In the genomic region with DNA sequence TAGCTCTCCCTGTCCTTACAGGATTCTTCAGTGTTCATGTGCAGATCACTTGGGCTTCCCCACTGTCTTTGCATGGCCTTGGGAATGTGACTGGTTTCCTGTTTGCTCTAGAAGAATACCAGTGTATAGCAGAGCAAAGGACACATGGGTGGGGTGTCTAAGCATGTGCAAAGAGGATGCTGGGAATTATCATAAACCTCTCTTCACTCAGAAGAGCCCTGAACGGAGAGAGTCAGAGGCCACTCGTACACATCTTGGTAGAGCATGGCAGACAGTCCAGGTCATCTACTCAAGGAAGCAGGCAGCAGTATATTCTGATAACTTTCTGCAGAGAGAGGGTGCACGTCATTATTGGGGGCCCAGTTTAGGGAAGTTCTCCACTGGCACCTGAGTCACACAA, we compare ENCODE assay signal across 25 mouse cellular contexts.
"Had no signal": no experiment of that assay in that cellular context is flagged by ENCODE, and none has a peak within 500 bp of the region (broad histone marks: within the 10 kb centered on the region; RNA-seq: fewer than 3 reads in every experiment).

No protein-coding gene starts in this region.

- H3K36me3 ChIP-seq: heart, embryonic 13.5 days; heart, embryonic 15.5 days; hindbrain, embryonic 13.5 days; hindbrain, embryonic 15.5 days; limb, embryonic 13.5 days; limb, embryonic 15.5 days; liver, embryonic 13.5 days had no signal

- H3K27me3 ChIP-seq: heart, embryonic 13.5 days; heart, embryonic 15.5 days; hindbrain, embryonic 13.5 days; hindbrain, embryonic 15.5 days; limb, embryonic 13.5 days; limb, embryonic 15.5 days; liver, embryonic 13.5 days had no signal

- H3K27ac ChIP-seq: gastrocnemius, adult 2 months; heart, adult 2 months; heart, embryonic 13.5 days; heart, embryonic 15.5 days; hindbrain, embryonic 13.5 days; hindbrain, embryonic 15.5 days; hindbrain, postnatal 0 days; limb, embryonic 13.5 days; limb, embryonic 15.5 days; liver, embryonic 13.5 days had no signal

- H3K4me1 ChIP-seq: hindbrain, embryonic 15.5 days; limb, embryonic 15.5 days; liver, embryonic 13.5 days had no signal

- ATAC-seq: hindbrain, postnatal 0 days had no signal

- H3K9me3 ChIP-seq: heart, embryonic 13.5 days; heart, embryonic 15.5 days; hindbrain, embryonic 13.5 days; hindbrain, embryonic 15.5 days; limb, embryonic 13.5 days; limb, embryonic 15.5 days; liver, embryonic 13.5 days had no signal

- H3K9ac ChIP-seq: heart, embryonic 13.5 days; heart, embryonic 15.5 days; hindbrain, embryonic 13.5 days; hindbrain, embryonic 15.5 days; limb, embryonic 13.5 days; limb, embryonic 15.5 days; liver, embryonic 13.5 days had no signal

- H3K4me3 ChIP-seq: gastrocnemius, adult 2 months; heart, adult 2 months; heart, embryonic 13.5 days; heart, embryonic 15.5 days; hindbrain, embryonic 13.5 days; hindbrain, embryonic 15.5 days; limb, embryonic 13.5 days; limb, embryonic 15.5 days; liver, embryonic 13.5 days had no signal

- DNase-seq: gastrocnemius, adult 2 months; gastrocnemius, postnatal 10 days; gastrocnemius, postnatal 25 days; heart, adult 11 months; heart, adult 2 months; heart, postnatal 14 days; heart, postnatal 36 days; kidney, adult 18-20 months; kidney, adult 8-10 months; kidney, postnatal 10 days; kidney, postnatal 25 days; kidney, postnatal 4 days; layer of hippocampus, adult 9-11 months; layer of hippocampus, postnatal 36 days; left cerebral cortex, postnatal 4 days; liver, embryonic 13.5 days had no signal

- H3K4me2 ChIP-seq: heart, embryonic 11.5 days; heart, embryonic 13.5 days; heart, embryonic 15.5 days; hindbrain, embryonic 13.5 days; hindbrain, embryonic 15.5 days; limb, embryonic 13.5 days; limb, embryonic 15.5 days; liver, embryonic 11.5 days; liver, embryonic 13.5 days had no signal
